Mouse (Mus musculus) embryonic facial prominence, embryonic 12.5 days (tissue): ENCODE measurements around the gene Taf1b. TPM values are rescaled to one million over a fixed set of nuclear protein-coding genes. Genes with fewer than 3 reads are reported as not detected.

Experiments used
- ATAC-seq: fragments of 200-750 bp; cut with Nextera tagmentation; 2 replicates; pipeline ENCODE4 v1.8.0; 2017; ENCODE audit not compliant: insufficient number of reproducible peaks, insufficient read depth, low FRiP score, low TSS enrichment
- H3K27ac ChIP-seq: fragments of 300-500 bp; sonication (generic); 2 replicates; pipeline ENCODE4 v1.5.1; 2016; ENCODE audit warnings: mild to moderate bottlenecking
- H3K27me3 ChIP-seq: fragments of 300-500 bp; sonication (generic); 2 replicates; pipeline ENCODE4 v1.6.1; 2016; ENCODE audit warnings: mild to moderate bottlenecking, moderate library complexity
- H3K36me3 ChIP-seq: fragments of 300-500 bp; sonication (generic); 2 replicates; pipeline ENCODE4 v1.6.1; 2016; ENCODE audit warnings: mild to moderate bottlenecking
- H3K4me1 ChIP-seq: fragments of 300-500 bp; sonication (generic); 2 replicates; pipeline ENCODE4 v1.6.1; 2016
- H3K4me2 ChIP-seq: fragments of 300-500 bp; sonication (generic); replicated peaks from 2 replicates; pipeline ENCODE4 v1.6.1; 2016; ENCODE audit warnings: mild to moderate bottlenecking, moderate library complexity
- H3K4me3 ChIP-seq: fragments of 300-500 bp; sonication (generic); 2 replicates; pipeline ENCODE4 v1.5.1; 2016; ENCODE audit warnings: mild to moderate bottlenecking
- H3K9ac ChIP-seq: fragments of 300-500 bp; sonication (generic); 2 replicates; pipeline ENCODE4 v1.6.1; 2016; ENCODE audit warnings: mild to moderate bottlenecking, moderate library complexity
- H3K9me3 ChIP-seq: fragments of 300-500 bp; sonication (generic); 2 replicates; pipeline ENCODE4 v1.6.1; 2016; ENCODE audit warnings: mild to moderate bottlenecking, moderate library complexity
- WGBS: fragments of 180-500 bp; shearing (Covaris S2); methylation state at CpG from one replicate; pipeline ENCODE4 v1.1.7; 2016; 5-methylcytosine and 5-hydroxymethylcytosine counted together
- polyA plus RNA-seq: library from polyadenylated mRNA; unstranded; fragments of >200 nt; fragmentation: Nextera tagmentation; extraction: Ambion mirVana; gene quantifications from 2 replicates; pipeline ENCODE4 v1.2.1, GENCODE M21; 2016

Taf1b gene
- polyA plus RNA-seq, 1 experiment from 2014 or later, result 33.0 TPM

GRCm38 (mm10) chr12:24584835-24585234 lies 86.7 kb downstream of the Taf1b start:
- 86% methylated on average over 8 of the region's 8 CpGs for WGBS
- Histone ChIP-seq H3K4me1 (no peaks in the 10 kb centered on the region), H3K4me3 (no peak overlapping the region), H3K27ac (no peak overlapping the region), H3K36me3 (no peaks in the 10 kb centered on the region), H3K9me3 (no peaks in the 10 kb centered on the region), H3K9ac (no peak overlapping the region), H3K4me2 (no peak overlapping the region), H3K27me3 (no peaks in the 10 kb centered on the region)
- ATAC-seq, result no peak

- no peaks in the 10 kb centered on the region for H3K36me3 ChIP-seq
- no peaks in the 10 kb centered on the region for H3K27me3 ChIP-seq
- 65% methylated on average over 7 of the region's 7 CpGs for WGBS
- H3K4me2 ChIP-seq, result no peak overlapping the region
- no peak overlapping the region for H3K9ac ChIP-seq
- no peak overlapping the region for H3K4me3 ChIP-seq
- no peaks in the 10 kb centered on the region for H3K9me3 ChIP-seq
- no peak overlapping the region for H3K27ac ChIP-seq
- H3K4me1 ChIP-seq, result no peaks in the 10 kb centered on the region
- no peak for ATAC-seq
Measured at GRCm38 (mm10) chr12:24586193-24586592, 88.0 kb downstream of the Taf1b start.

- no peak overlapping the region for H3K27ac ChIP-seq
- H3K9ac ChIP-seq, result no peak overlapping the region
- no peaks in the 10 kb centered on the region for H3K36me3 ChIP-seq
- peaks cover 10% of the 10 kb centered on the region for H3K4me1 ChIP-seq
- no peaks in the 10 kb centered on the region for H3K9me3 ChIP-seq
- no peak overlapping the region for H3K4me3 ChIP-seq
- 73% methylated on average over 7 of the region's 7 CpGs for WGBS
- H3K4me2 ChIP-seq, result no peak overlapping the region
- ATAC-seq, result no peak
- no peaks in the 10 kb centered on the region for H3K27me3 ChIP-seq
Measured at GRCm38 (mm10) chr12:24590371-24590770, 92.2 kb downstream of the Taf1b start.

GRCm38 (mm10) chr12:24592055-24592454 lies 93.9 kb downstream of the Taf1b start:
- Histone ChIP-seq H3K4me3 (no peak overlapping the region), H3K4me2 (no peak overlapping the region), H3K27me3 (no peaks in the 10 kb centered on the region), H3K27ac (no peak overlapping the region), H3K36me3 (no peaks in the 10 kb centered on the region), H3K4me1 (peaks cover 10% of the 10 kb centered on the region), H3K9ac (no peak overlapping the region), H3K9me3 (no peaks in the 10 kb centered on the region)
- 0 out of 2 replicates have a peak, but pooled peaks have one; percentile 42 for ATAC-seq
- WGBS, result 65% methylated on average over 9 of the region's 9 CpGs

- H3K27me3 ChIP-seq, result no peaks in the 10 kb centered on the region
- H3K4me1 ChIP-seq, result peaks cover 10% of the 10 kb centered on the region
- H3K9ac ChIP-seq, result no peak overlapping the region
- H3K4me2 ChIP-seq, result peak overlapping the region; percentile 48
- 13% methylated on average over 22 of the region's 22 CpGs for WGBS
- H3K4me3 ChIP-seq, result peak overlapping the region; percentile 14; the same call in 1 of the 2 replicates
- H3K9me3 ChIP-seq, result no peaks in the 10 kb centered on the region
- H3K27ac ChIP-seq, result peak overlapping the region; percentile 54; the same call in 1 of the 2 replicates
- ATAC-seq, result no peak
- H3K36me3 ChIP-seq, result no peaks in the 10 kb centered on the region
Measured at GRCm38 (mm10) chr12:24592956-24593672, 95.0 kb downstream of the Taf1b start.

- peaks cover 10% of the 10 kb centered on the region for H3K4me1 ChIP-seq
- H3K27me3 ChIP-seq, result no peaks in the 10 kb centered on the region
- no peak overlapping the region for H3K4me3 ChIP-seq
- 57% methylated on average over 6 of the region's 6 CpGs for WGBS
- no peak overlapping the region for H3K27ac ChIP-seq
- ATAC-seq, result no peak
- no peaks in the 10 kb centered on the region for H3K9me3 ChIP-seq
- no peak overlapping the region for H3K9ac ChIP-seq
- H3K4me2 ChIP-seq, result no peak overlapping the region
- H3K36me3 ChIP-seq, result no peaks in the 10 kb centered on the region
Measured at GRCm38 (mm10) chr12:24597376-24597775, 99.2 kb downstream of the Taf1b start.

- H3K4me1 ChIP-seq, result no peaks in the 10 kb centered on the region
- no peak overlapping the region for H3K4me2 ChIP-seq
- H3K36me3 ChIP-seq, result no peaks in the 10 kb centered on the region
- H3K4me3 ChIP-seq, result no peak overlapping the region
- no peaks in the 10 kb centered on the region for H3K9me3 ChIP-seq
- no peaks in the 10 kb centered on the region for H3K27me3 ChIP-seq
- ATAC-seq, result no peak
- no peak overlapping the region for H3K27ac ChIP-seq
- H3K9ac ChIP-seq, result no peak overlapping the region
- 52% methylated on average over 8 of the region's 8 CpGs for WGBS
Measured at GRCm38 (mm10) chr12:24599366-24599895, 101.3 kb downstream of the Taf1b start.

GRCm38 (mm10) chr12:24600074-24600473 lies 101.9 kb downstream of the Taf1b start:
- Histone ChIP-seq H3K4me1 (no peaks in the 10 kb centered on the region), H3K9me3 (no peaks in the 10 kb centered on the region), H3K27ac (no peak overlapping the region), H3K36me3 (no peaks in the 10 kb centered on the region), H3K4me2 (no peak overlapping the region), H3K9ac (no peak overlapping the region), H3K4me3 (no peak overlapping the region), H3K27me3 (no peaks in the 10 kb centered on the region)
- 82% methylated on average over 7 of the region's 7 CpGs for WGBS
- no peak for ATAC-seq

- Histone ChIP-seq H3K27ac (no peak overlapping the region), H3K4me3 (no peak overlapping the region), H3K9ac (no peak overlapping the region), H3K4me1 (no peaks in the 10 kb centered on the region), H3K36me3 (no peaks in the 10 kb centered on the region), H3K9me3 (no peaks in the 10 kb centered on the region), H3K27me3 (no peaks in the 10 kb centered on the region), H3K4me2 (no peak overlapping the region)
- 4% methylated on average over 9 of the region's 9 CpGs for WGBS
- ATAC-seq, result 0 out of 2 replicates have a peak, but pooled peaks have one; percentile 35
Measured at GRCm38 (mm10) chr12:24600806-24601205, 102.6 kb downstream of the Taf1b start.

GRCm38 (mm10) chr12:24603266-24603665 lies 105.1 kb downstream of the Taf1b start:
- no peak overlapping the region for H3K4me2 ChIP-seq
- no peak overlapping the region for H3K27ac ChIP-seq
- no peak for ATAC-seq
- no peaks in the 10 kb centered on the region for H3K4me1 ChIP-seq
- H3K27me3 ChIP-seq, result no peaks in the 10 kb centered on the region
- no peaks in the 10 kb centered on the region for H3K9me3 ChIP-seq
- H3K9ac ChIP-seq, result no peak overlapping the region
- H3K36me3 ChIP-seq, result no peaks in the 10 kb centered on the region
- H3K4me3 ChIP-seq, result no peak overlapping the region
- WGBS, result 36% methylated on average over 2 of the region's 2 CpGs

GRCm38 (mm10) chr12:24606166-24606565 lies 108.0 kb downstream of the Taf1b start:
- Histone ChIP-seq H3K9ac (no peak overlapping the region), H3K27me3 (no peaks in the 10 kb centered on the region), H3K9me3 (no peaks in the 10 kb centered on the region), H3K4me1 (no peaks in the 10 kb centered on the region), H3K4me2 (no peak overlapping the region), H3K27ac (no peak overlapping the region), H3K36me3 (no peaks in the 10 kb centered on the region), H3K4me3 (no peak overlapping the region)
- no peak for ATAC-seq
- 68% methylated on average over 10 of the region's 10 CpGs for WGBS
